Mouse (Mus musculus) forebrain, postnatal 0 days (tissue): Measurements from ENCODE around the gene Gm7980. TPM values are rescaled to one million over a fixed set of nuclear protein-coding genes. Genes with fewer than 3 reads are reported as not detected.
"Not testable (repeated sequence)": the region's sequence is repeated elsewhere in the genome, so short reads cannot be mapped to it uniquely, and the experiment has no call there.

Source experiments
- ATAC-seq: fragments of 200-750 bp; cut with Nextera tagmentation; 2 replicates; pipeline ENCODE4 v1.8.0; 2017; ENCODE audit warnings: mild to moderate bottlenecking, moderate library complexity
- DNase-seq: peaks from one replicate; pipeline ENCODE4 v3.0.0-alpha.2; 2015
- H3K27ac ChIP-seq: fragments of 300-500 bp; sonication (generic); 2 replicates; pipeline ENCODE4 v1.5.1; 2014; ENCODE audit warnings: low read depth, mild to moderate bottlenecking, antibody characterized with exemption, low read length, moderate library complexity, mixed read lengths
- H3K27me3 ChIP-seq: fragments of 300-500 bp; sonication (generic); 2 replicates; pipeline ENCODE4 v1.6.1; 2014; ENCODE audit warnings: mild to moderate bottlenecking, low read length, mixed read lengths; ENCODE audit not compliant: insufficient read depth
- H3K36me3 ChIP-seq: fragments of 300-500 bp; sonication (generic); 2 replicates; pipeline ENCODE4 v1.6.1; 2014; ENCODE audit warnings: mild to moderate bottlenecking, moderate library complexity; ENCODE audit not compliant: insufficient read depth
- H3K4me1 ChIP-seq: fragments of 300-500 bp; sonication (generic); 2 replicates; pipeline ENCODE4 v1.6.1; 2014; ENCODE audit warnings: antibody characterized with exemption; ENCODE audit not compliant: insufficient read depth
- H3K4me2 ChIP-seq: fragments of 300-500 bp; sonication (generic); 2 replicates; pipeline ENCODE4 v1.6.1; 2014; ENCODE audit warnings: low read depth, mild to moderate bottlenecking, moderate library complexity
- H3K4me3 ChIP-seq: fragments of 300-500 bp; sonication (generic); 2 replicates; pipeline ENCODE4 v1.5.1; 2014; ENCODE audit warnings: low read depth, low read length, mixed read lengths
- H3K9ac ChIP-seq: fragments of 300-500 bp; sonication (generic); 2 replicates; pipeline ENCODE4 v1.6.1; 2014; ENCODE audit warnings: mild to moderate bottlenecking
- H3K9me3 ChIP-seq: fragments of 300-500 bp; sonication (generic); 2 replicates; pipeline ENCODE4 v1.6.1; 2016; ENCODE audit warnings: low read length
- WGBS: fragments of 180-500 bp; shearing (Covaris S2); extraction: QIAGEN DNeasy Blood & Tissue Kit; methylation state at CpG from one replicate; pipeline ENCODE4 v1.1.7; 2014; 5-methylcytosine and 5-hydroxymethylcytosine counted together
- polyA plus RNA-seq: library from polyadenylated mRNA; unstranded; fragments of >200 nt; fragmentation: Nextera tagmentation; extraction: Ambion mirVana; gene quantifications from 2 replicates; pipeline ENCODE4 v1.2.1, GENCODE M21; 2015
- total RNA-seq: library from RNA; depleted of rRNA; stranded (reverse); fragments of >200 nt; gene quantifications from 2 replicates; pipeline ENCODE4 v1.2.3, GENCODE M21; 2014; rRNA removed

Gene Gm7980
- total RNA-seq (not detected in 2 replicates), polyA plus RNA-seq (not detected in 2 replicates)

DNA sequence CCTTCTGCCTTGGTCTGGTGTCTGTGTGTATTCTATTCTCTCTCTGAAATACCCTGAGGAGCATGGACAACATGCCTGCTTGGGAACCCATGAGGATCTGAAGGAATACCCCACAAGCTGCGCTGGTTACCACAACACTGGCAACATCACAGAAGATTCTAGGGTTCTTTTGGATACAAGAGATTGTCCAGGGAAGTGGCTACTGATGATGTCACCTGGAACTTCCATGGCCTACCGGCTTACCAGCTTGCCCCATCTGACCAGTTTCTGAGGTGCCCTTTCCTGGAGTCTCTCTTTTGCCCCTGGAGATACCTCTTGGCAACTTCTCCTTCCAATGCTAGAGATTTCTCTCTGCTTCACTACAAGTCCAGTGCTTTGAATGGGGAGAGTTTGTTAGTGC lies at the start of gene Gm7980:
TSS of gene Gm7980 (minus strand) at position 101 of the 400 bp plus-strand sequence.
- not testable (repeated sequence) for H3K9ac ChIP-seq, H3K4me1 ChIP-seq, H3K27me3 ChIP-seq, ATAC-seq, DNase-seq, H3K9me3 ChIP-seq, H3K36me3 ChIP-seq, H3K4me2 ChIP-seq, H3K27ac ChIP-seq, H3K4me3 ChIP-seq
- no CpG with 5 or more reads among the region's 2 CpGs for WGBS

DNA sequence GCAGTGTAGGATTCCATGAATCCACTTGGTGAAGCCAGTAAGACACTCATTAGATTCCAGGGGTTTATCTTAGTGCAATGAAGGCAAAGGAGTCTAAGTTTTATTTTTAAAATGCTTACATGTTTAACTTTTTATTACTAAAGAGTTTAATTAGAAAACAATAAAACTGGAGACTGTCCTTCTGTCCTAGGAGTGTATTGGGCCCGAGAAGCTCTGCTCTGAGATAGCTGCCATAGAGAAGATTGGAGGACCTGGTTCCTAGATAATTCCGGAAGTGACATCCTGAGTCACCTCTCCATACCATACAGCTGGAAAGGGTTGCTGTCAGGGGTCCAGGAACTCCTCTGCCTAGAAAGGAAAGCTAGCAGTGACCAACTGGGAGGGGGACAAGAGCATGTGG lies 36.6 kb upstream of the Gm7980 start, which contains the start of gene 1700024B05Rik:
TSS of gene 1700024B05Rik (plus strand) at position 301 of the 400 bp plus-strand sequence.
- not testable (repeated sequence) for ATAC-seq, H3K9ac ChIP-seq, H3K4me1 ChIP-seq, H3K4me3 ChIP-seq, H3K27me3 ChIP-seq, DNase-seq, H3K4me2 ChIP-seq, H3K27ac ChIP-seq, H3K36me3 ChIP-seq, H3K9me3 ChIP-seq
- WGBS = 87% methylated on average over 1 of the region's 2 CpGs

DNA sequence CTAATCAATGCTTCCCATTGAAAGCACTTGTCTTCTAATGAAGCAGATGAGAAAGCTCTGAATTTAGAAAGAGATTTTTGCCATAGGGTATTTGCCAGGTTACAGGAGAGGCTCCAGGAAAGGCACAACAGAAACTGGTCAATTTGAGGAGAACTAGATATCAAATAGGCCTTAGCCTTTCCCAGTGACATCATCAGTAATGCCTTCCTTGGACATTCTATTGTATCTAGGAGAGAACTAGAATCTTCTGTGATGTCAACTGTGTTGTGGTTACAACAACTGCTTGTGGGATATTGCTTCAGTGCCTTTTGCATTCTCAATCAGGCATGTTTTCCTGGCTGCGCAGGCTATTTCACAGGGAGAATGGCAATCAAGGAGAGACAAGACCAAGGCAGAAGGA lies 17.6 kb upstream of the Gm7980 start, which contains the start of gene 1700049E17Rik1:
TSS of gene 1700049E17Rik1 (plus strand) at position 301 of the 400 bp plus-strand sequence.
- not testable (repeated sequence) for H3K27ac ChIP-seq, ATAC-seq, H3K27me3 ChIP-seq, H3K4me3 ChIP-seq, H3K36me3 ChIP-seq, H3K9me3 ChIP-seq, DNase-seq, H3K4me1 ChIP-seq, H3K9ac ChIP-seq, H3K4me2 ChIP-seq
- no CpG with 5 or more reads among the region's 1 CpGs for WGBS

Other genes with a start within 250 kb of the Gm7980 start
- not detected in 2 replicates for gene Gm8068, start 205.4 kb downstream of the Gm7980 start, total RNA-seq
- gene Gm8068, start 205.4 kb downstream of the Gm7980 start, polyA plus RNA-seq = not detected in 2 replicates
- not detected in 2 replicates for gene Gm7929, start 156.7 kb downstream of the Gm7980 start, total RNA-seq
- not detected in 2 replicates for gene Gm7929, start 156.7 kb downstream of the Gm7980 start, polyA plus RNA-seq
- not detected in 2 replicates for gene Gm47189, start 134.8 kb downstream of the Gm7980 start, total RNA-seq
- gene Gm47189, start 134.8 kb downstream of the Gm7980 start, polyA plus RNA-seq = not detected in 2 replicates
- not detected in 2 replicates for gene 1700049E17Rik1, start 17.7 kb upstream of the Gm7980 start, total RNA-seq
- gene 1700049E17Rik1, start 17.7 kb upstream of the Gm7980 start, polyA plus RNA-seq = not detected in 2 replicates
- not detected in 2 replicates for gene 1700024B05Rik, start 36.7 kb upstream of the Gm7980 start, total RNA-seq
- gene 1700024B05Rik, start 36.7 kb upstream of the Gm7980 start, polyA plus RNA-seq = not detected in 2 replicates
- not detected in 2 replicates for gene Gm6401, start 60.6 kb upstream of the Gm7980 start, total RNA-seq
- gene Gm6401, start 60.6 kb upstream of the Gm7980 start, polyA plus RNA-seq = not detected in 2 replicates
- not detected in 2 replicates for gene Gm3543, start 76.0 kb upstream of the Gm7980 start, total RNA-seq
- gene Gm3543, start 76.0 kb upstream of the Gm7980 start, polyA plus RNA-seq = not detected in 2 replicates
- gene Gm7951, start 210.1 kb upstream of the Gm7980 start, total RNA-seq = not detected in 2 replicates
- gene Gm7951, start 210.1 kb upstream of the Gm7980 start, polyA plus RNA-seq = not detected in 2 replicates